Mouse (Mus musculus) kidney, postnatal 0 days (tissue): ENCODE results near the gene Vsig8. TPM values are rescaled to one million over a fixed set of nuclear protein-coding genes. Genes with fewer than 3 reads are reported as not detected.

Experiments used
- ATAC-seq: fragments of 200-750 bp; cut with Nextera tagmentation; replicated peaks from 2 replicates; pipeline ENCODE4 v1.8.0; 2017; ENCODE audit warnings: low read depth, moderate number of reproducible peaks, moderate TSS enrichment, moderate library complexity; ENCODE audit not compliant: low FRiP score
- DNase-seq: peaks from one replicate; pipeline ENCODE4 v3.0.0-alpha.2; 2016; ENCODE audit warnings: low spot score
- H3K27ac ChIP-seq: fragments of 300-500 bp; sonication (generic); 2 replicates; pipeline ENCODE4 v1.5.1; 2014; ENCODE audit warnings: mild to moderate bottlenecking
- H3K27me3 ChIP-seq: fragments of 300-500 bp; sonication (generic); 2 replicates; pipeline ENCODE4 v1.6.1; 2014; ENCODE audit warnings: low read length, mixed read lengths; ENCODE audit not compliant: insufficient read depth
- H3K36me3 ChIP-seq: fragments of 300-500 bp; sonication (generic); 2 replicates; pipeline ENCODE4 v1.6.1; 2014; ENCODE audit warnings: low read length, mixed read lengths; ENCODE audit not compliant: insufficient read depth
- H3K4me1 ChIP-seq: fragments of 300-500 bp; sonication (generic); replicated peaks from 2 replicates; pipeline ENCODE4 v1.6.1; 2014; ENCODE audit warnings: antibody characterized with exemption, low read length, mixed read lengths; ENCODE audit not compliant: insufficient read depth
- H3K4me2 ChIP-seq: fragments of 300-500 bp; sonication (generic); 2 replicates; pipeline ENCODE4 v1.6.1; 2014; ENCODE audit warnings: mild to moderate bottlenecking, low read length, moderate library complexity, mixed read lengths
- H3K4me3 ChIP-seq: fragments of 300-500 bp; sonication (generic); replicated peaks from 2 replicates; pipeline ENCODE4 v1.5.1; 2014; ENCODE audit warnings: low read depth, low read length
- H3K9ac ChIP-seq: fragments of 300-500 bp; sonication (generic); 2 replicates; pipeline ENCODE4 v1.6.1; 2014; ENCODE audit warnings: low read depth, low read length
- H3K9me3 ChIP-seq: fragments of 300-500 bp; sonication (generic); replicated peaks from 2 replicates; pipeline ENCODE4 v1.6.1; 2016; ENCODE audit warnings: low read length, inconsistent platforms, mixed read lengths
- CTCF ChIP-seq: IDR thresholded peaks from 2 replicates; pipeline ENCODE4 v1.5.1; 2016; ENCODE audit warnings: antibody characterized with exemption, low read depth, mild to moderate bottlenecking, moderate library complexity
- WGBS: fragments of 180-500 bp; shearing (Covaris S2); extraction: QIAGEN DNeasy Blood & Tissue Kit; methylation state at CpG from one replicate; pipeline ENCODE4 v1.1.7; 2014; 5-methylcytosine and 5-hydroxymethylcytosine counted together
- polyA plus RNA-seq: library from polyadenylated mRNA; unstranded; fragments of >200 nt; fragmentation: Nextera tagmentation; extraction: Ambion mirVana; gene quantifications from 2 replicates; pipeline ENCODE4 v1.2.1, GENCODE M21; 2015

The Vsig8 gene
- polyA plus RNA-seq, 1 experiment from 2014 or later, result 1.6 TPM

GRCm38 (mm10) chr1:172567758-172568157, 12.0 kb downstream of the Vsig8 start:
- no peak overlapping the region for H3K4me3 ChIP-seq

GRCm38 (mm10) chr1:172580116-172580515, 24.4 kb downstream of the Vsig8 start:
- Histone ChIP-seq H3K4me2 (no peak overlapping the region), H3K36me3 (no peaks in the 10 kb centered on the region), H3K4me1 (no peaks in the 10 kb centered on the region), H3K27ac (no peak overlapping the region), H3K27me3 (no peaks in the 10 kb centered on the region), H3K9ac (no peak overlapping the region), H3K9me3 (no peaks in the 10 kb centered on the region), H3K4me3 (no peak overlapping the region)
- DNase-seq (no peak), ATAC-seq (no peak)
- no peak for TF ChIP-seq CTCF
- 62% methylated on average over 6 of the region's 6 CpGs for WGBS

More at GRCm38 (mm10) chr1:172567758-172568157, 12.0 kb downstream of the Vsig8 start:
- DNase-seq (no peak), ATAC-seq (no peak)
- H3K9me3 ChIP-seq, result no peaks in the 10 kb centered on the region
- WGBS, result 64% methylated on average over 4 of the region's 4 CpGs
- H3K27ac ChIP-seq, result no peak overlapping the region
- no peak for TF ChIP-seq CTCF
- no peaks in the 10 kb centered on the region for H3K27me3 ChIP-seq
- H3K4me2 ChIP-seq, result no peak overlapping the region
- H3K9ac ChIP-seq, result no peak overlapping the region
- H3K4me1 ChIP-seq, result no peaks in the 10 kb centered on the region
- no peaks in the 10 kb centered on the region for H3K36me3 ChIP-seq

- H3K9me3 ChIP-seq, result no peaks in the 10 kb centered on the region
- no peaks in the 10 kb centered on the region for H3K27me3 ChIP-seq
- no peak overlapping the region for H3K9ac ChIP-seq
- H3K4me1 ChIP-seq, result no peaks in the 10 kb centered on the region
- H3K4me3 ChIP-seq, result no peak overlapping the region
- DNase-seq (no peak), ATAC-seq (no peak)
- no peak for TF ChIP-seq CTCF
- H3K27ac ChIP-seq, result no peak overlapping the region
- 79% methylated on average over 8 of the region's 8 CpGs for WGBS
- H3K36me3 ChIP-seq, result no peaks in the 10 kb centered on the region
- H3K4me2 ChIP-seq, result no peak overlapping the region
Observed at GRCm38 (mm10) chr1:172582436-172582835, 26.7 kb downstream of the Vsig8 start.

GRCm38 (mm10) chr1:172584271-172584670, 28.5 kb downstream of the Vsig8 start:
- Histone ChIP-seq H3K4me1 (no peaks in the 10 kb centered on the region), H3K9me3 (no peaks in the 10 kb centered on the region), H3K36me3 (no peaks in the 10 kb centered on the region), H3K4me2 (no peak overlapping the region), H3K9ac (no peak overlapping the region), H3K27ac (no peak overlapping the region), H3K27me3 (no peaks in the 10 kb centered on the region), H3K4me3 (no peak overlapping the region)
- WGBS, result 80% methylated on average over 6 of the region's 6 CpGs
- no peak for TF ChIP-seq CTCF
- ATAC-seq (no peak), DNase-seq (no peak)

GRCm38 (mm10) chr1:172585026-172585425, 29.3 kb downstream of the Vsig8 start:
- Histone ChIP-seq H3K4me3 (no peak overlapping the region), H3K9me3 (no peaks in the 10 kb centered on the region), H3K27me3 (no peaks in the 10 kb centered on the region), H3K4me2 (no peak overlapping the region), H3K27ac (no peak overlapping the region), H3K36me3 (no peaks in the 10 kb centered on the region), H3K4me1 (no peaks in the 10 kb centered on the region), H3K9ac (no peak overlapping the region)
- no peak for TF ChIP-seq CTCF
- WGBS, result 43% methylated on average over 4 of the region's 4 CpGs
- ATAC-seq, result no peak
- DNase-seq, result no peak

GRCm38 (mm10) chr1:172585612-172586567, 30.2 kb downstream of the Vsig8 start:
- TF ChIP-seq CTCF, result no peak
- no peak overlapping the region for H3K9ac ChIP-seq
- H3K9me3 ChIP-seq, result no peaks in the 10 kb centered on the region
- DNase-seq (no peak), ATAC-seq (no peak)
- H3K27ac ChIP-seq, result no peak overlapping the region
- no peak overlapping the region for H3K4me2 ChIP-seq
- no peaks in the 10 kb centered on the region for H3K4me1 ChIP-seq
- no peaks in the 10 kb centered on the region for H3K27me3 ChIP-seq
- H3K36me3 ChIP-seq, result no peaks in the 10 kb centered on the region
- H3K4me3 ChIP-seq, result no peak overlapping the region
- WGBS, result 33% methylated on average over 26 of the region's 26 CpGs
